Mouse (Mus musculus): ENCODE results near the gene H2-Q6. TPM values are rescaled to one million over a fixed set of nuclear protein-coding genes. Genes with fewer than 3 reads are reported as not detected.

The H2-Q6 gene
- polyA plus RNA-seq, 1 experiment from 2014 or later, result 2.0 TPM

- Histone ChIP-seq H3K27me3 (peaks cover 59% of the 10 kb centered on the region), H3K4me2 (peak within 1 kb of the TSS; percentile 91), H3K9ac (replicated peaks) (peak within 1 kb of the TSS; percentile 47; the same call in 1 of the 2 replicates), H3K4me1 (replicated peaks) (peaks cover 11% of the 10 kb centered on the region), H3K4me3 (replicated peaks) (peak within 1 kb of the TSS; percentile 52), H3K9me3 (no peaks in the 10 kb centered on the region), H3K36me3 (no peaks in the 10 kb centered on the region), H3K27ac (no peak within 1 kb of the TSS)
- WGBS, result 1% methylated on average over 80 of the region's 80 CpGs
- ATAC-seq (ENCODE audit: insufficient number of reproducible peaks, insufficient read depth, low FRiP score, low TSS enrichment, low read depth), result no peak
These were observed 45.4 kb downstream of the H2-Q6 start, which contains the start of gene H2-Q10 for GRCm38 (mm10) chr17:35469842-35470751. TSS of gene H2-Q10 (plus strand) at chr17:35470089.

Other genes with a start within 250 kb of the H2-Q6 start
- gene Aif1, start 248.8 kb upstream of the H2-Q6 start, polyA plus RNA-seq (2016; fragmentation: Nextera tagmentation; extraction: Ambion mirVana), result 4.7 and 4.9 TPM in 2 replicates
- 5.6 and 6.0 TPM in 2 replicates for gene Lst1, start 236.4 kb upstream of the H2-Q6 start, polyA plus RNA-seq (2016; fragmentation: Nextera tagmentation; extraction: Ambion mirVana)
- gene Ltb, start 230.4 kb upstream of the H2-Q6 start, polyA plus RNA-seq (2016; fragmentation: Nextera tagmentation; extraction: Ambion mirVana), result 0.49 and 0.64 TPM in 2 replicates
- not detected in 2 replicates for gene Tnf, start 222.8 kb upstream of the H2-Q6 start, polyA plus RNA-seq (2016; fragmentation: Nextera tagmentation; extraction: Ambion mirVana)
- not detected in 2 replicates for gene Lta, start 219.5 kb upstream of the H2-Q6 start, polyA plus RNA-seq (2016; fragmentation: Nextera tagmentation; extraction: Ambion mirVana)
- 0.45 and 1.1 TPM in 2 replicates for gene Gm16181, start 204.0 kb upstream of the H2-Q6 start, polyA plus RNA-seq (2016; fragmentation: Nextera tagmentation; extraction: Ambion mirVana)
- gene Atp6v1g2, start 191.2 kb upstream of the H2-Q6 start, polyA plus RNA-seq (2016; fragmentation: Nextera tagmentation; extraction: Ambion mirVana), result 4.3 and 4.8 TPM in 2 replicates
- 13.3 and 15.5 TPM in 2 replicates for gene Nfkbil1, start 189.1 kb upstream of the H2-Q6 start, polyA plus RNA-seq (2016; fragmentation: Nextera tagmentation; extraction: Ambion mirVana)
- 620 and 638 TPM in 2 replicates for gene Ddx39b, start 183.1 kb upstream of the H2-Q6 start, polyA plus RNA-seq (2016; fragmentation: Nextera tagmentation; extraction: Ambion mirVana)
- 17.8 and 18.8 TPM in 2 replicates for gene H2-D1, start 162.1 kb upstream of the H2-Q6 start, polyA plus RNA-seq (2016; fragmentation: Nextera tagmentation; extraction: Ambion mirVana)
- 0.13 TPM in 1 of 2 replicates, not detected in the other for gene H2-Q1, start 104.4 kb upstream of the H2-Q6 start, polyA plus RNA-seq (2016; fragmentation: Nextera tagmentation; extraction: Ambion mirVana)
- 0.45 and 0.88 TPM in 2 replicates for gene H2-Q2, start 82.6 kb upstream of the H2-Q6 start, polyA plus RNA-seq (2016; fragmentation: Nextera tagmentation; extraction: Ambion mirVana)
- gene H2-Q4, start 45.2 kb upstream of the H2-Q6 start, polyA plus RNA-seq (2016; fragmentation: Nextera tagmentation; extraction: Ambion mirVana), result 5.0 and 6.0 TPM in 2 replicates
- gene H2-Q7, start 14.3 kb downstream of the H2-Q6 start, polyA plus RNA-seq (2016; fragmentation: Nextera tagmentation; extraction: Ambion mirVana), result 17.3 and 19.3 TPM in 2 replicates
- 0.41 and 0.42 TPM in 2 replicates for gene H2-Q10, start 45.2 kb downstream of the H2-Q6 start, polyA plus RNA-seq (2016; fragmentation: Nextera tagmentation; extraction: Ambion mirVana)
- 0.56 TPM in 1 of 2 replicates, not detected in the other for gene Pou5f1, start 81.2 kb downstream of the H2-Q6 start, polyA plus RNA-seq (2016; fragmentation: Nextera tagmentation; extraction: Ambion mirVana)
- gene Tcf19, start 92.0 kb downstream of the H2-Q6 start, polyA plus RNA-seq (2016; fragmentation: Nextera tagmentation; extraction: Ambion mirVana), result 60.5 and 62.3 TPM in 2 replicates
- 26.1 and 26.3 TPM in 2 replicates for gene Cchcr1, start 92.2 kb downstream of the H2-Q6 start, polyA plus RNA-seq (2016; fragmentation: Nextera tagmentation; extraction: Ambion mirVana)
- 0.96 and 1.3 TPM in 2 replicates for gene Psors1c2, start 108.4 kb downstream of the H2-Q6 start, polyA plus RNA-seq (2016; fragmentation: Nextera tagmentation; extraction: Ambion mirVana)
- gene Cdsn, start 127.3 kb downstream of the H2-Q6 start, polyA plus RNA-seq (2016; fragmentation: Nextera tagmentation; extraction: Ambion mirVana), result not detected in 2 replicates
- 0.17 TPM in 1 of 2 replicates, not detected in the other for gene 2300002M23Rik, start 142.6 kb downstream of the H2-Q6 start, polyA plus RNA-seq (2016; fragmentation: Nextera tagmentation; extraction: Ambion mirVana)
- gene Sfta2, start 176.7 kb downstream of the H2-Q6 start, polyA plus RNA-seq (2016; fragmentation: Nextera tagmentation; extraction: Ambion mirVana), result not detected in 2 replicates
- not detected in 2 replicates for gene Gm9573, start 201.8 kb downstream of the H2-Q6 start, polyA plus RNA-seq (2016; fragmentation: Nextera tagmentation; extraction: Ambion mirVana)
- 0.08 and 0.10 TPM in 2 replicates for gene Mucl3, start 218.8 kb downstream of the H2-Q6 start, polyA plus RNA-seq (2016; fragmentation: Nextera tagmentation; extraction: Ambion mirVana)
- gene Vars2, start 242.7 kb downstream of the H2-Q6 start, polyA plus RNA-seq (2016; fragmentation: Nextera tagmentation; extraction: Ambion mirVana), result 20.0 and 23.4 TPM in 2 replicates
- gene Gtf2h4, start 248.9 kb downstream of the H2-Q6 start, polyA plus RNA-seq (2016; fragmentation: Nextera tagmentation; extraction: Ambion mirVana), result 53.6 and 58.2 TPM in 2 replicates